Mouse (Mus musculus) thymus, adult 2 months (tissue): ENCODE measurements around the gene Zdhhc24.

ENCODE experiments used
- CTCF ChIP-seq: fragments of 200-500 bp; IDR thresholded peaks from 2 replicates; pipeline ENCODE4 v1.5.1; 2012; ENCODE audit warnings: mild to moderate bottlenecking, control low read depth, low read length, moderate library complexity, borderline replicate concordance; ENCODE audit not compliant: control insufficient read depth, poor library complexity, insufficient read depth; ENCODE audit errors: extremely low read depth
- POLR2A ChIP-seq: fragments of 200-500 bp; IDR thresholded peaks from 2 replicates; pipeline ENCODE4 v1.6.1; 2012; ENCODE audit warnings: mild to moderate bottlenecking, low read length, control low read depth, moderate library complexity; ENCODE audit not compliant: control insufficient read depth, poor library complexity, insufficient read depth; ENCODE audit errors: extremely low read depth

DNA sequence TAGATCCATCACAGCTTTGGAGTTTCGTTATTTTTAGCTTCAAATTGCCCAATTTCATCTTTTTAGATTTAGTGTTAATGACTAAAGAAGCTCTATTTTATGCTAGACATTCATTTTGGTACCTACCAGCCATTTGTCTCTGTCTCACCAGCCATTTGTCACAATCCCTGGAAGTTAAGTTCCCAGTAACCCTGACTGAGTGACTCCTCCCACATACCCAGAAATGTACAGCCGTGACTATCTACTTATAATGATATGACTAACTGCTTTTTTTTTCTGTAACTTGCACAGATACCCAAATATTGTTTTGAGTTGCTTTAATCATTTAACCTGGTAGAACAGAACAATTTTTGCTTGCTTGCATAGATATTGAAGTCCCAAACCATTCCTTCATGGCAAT is 32.6 kb upstream of the Zdhhc24 start:
- no peak for TF ChIP-seq POLR2A
- no peak for TF ChIP-seq CTCF
